Mouse (Mus musculus): Measurements from ENCODE around the gene Vipas39.

GRCm38 (mm10) chr12:87284268-87284667 is 18.2 kb upstream of the Vipas39 start:
- TF ChIP-seq TAL1 (IDR thresholded peaks at IDR 0.05; ENCODE audit: low read length) (no peak), GATA1 (IDR thresholded peaks at IDR 0.05; ENCODE audit: low read length) (no peak)

Measured in erythroblast, embryonic 14.5 days (primary cell).